Mouse (Mus musculus) adrenal gland, adult 8-10 months (tissue): ENCODE measurements around the gene Kdm6b. TPM values are rescaled to one million over a fixed set of nuclear protein-coding genes. Genes with fewer than 3 reads are reported as not detected.

Experiments
- DNase-seq: peaks from one replicate; pipeline ENCODE4 v3.0.0; 2022
- total RNA-seq, 4 experiments: library from RNA; stranded (reverse); gene quantifications; 2 replicates each; pipeline ENCODE4 v1.2.4; 2022

Gene Kdm6b
- total RNA-seq, 4 experiments from 2014 or later: 20.4 to 44.2 (median 35.1) TPM

DNA sequence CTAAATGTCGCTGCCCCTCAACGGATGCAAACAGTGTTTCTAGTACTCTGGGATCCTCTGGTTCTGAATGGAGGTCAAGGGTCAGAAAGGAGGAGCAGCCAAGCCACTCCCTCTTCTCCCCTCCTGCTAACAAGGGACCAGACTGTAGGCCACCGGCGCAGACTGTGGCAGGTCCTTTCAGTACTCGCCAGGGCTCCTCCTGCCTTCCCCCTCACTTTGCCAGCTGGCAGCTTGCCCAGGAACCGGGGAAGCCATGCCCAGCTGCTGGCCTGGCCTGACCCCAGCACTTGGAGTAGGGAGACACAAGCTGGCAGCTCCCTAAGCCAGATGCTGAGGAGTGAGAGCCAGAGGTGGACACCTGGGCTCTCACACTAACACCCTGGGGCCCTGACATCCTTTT lies 48.6 kb downstream of the Kdm6b start:
- peak; percentile 94 for DNase-seq

DNA sequence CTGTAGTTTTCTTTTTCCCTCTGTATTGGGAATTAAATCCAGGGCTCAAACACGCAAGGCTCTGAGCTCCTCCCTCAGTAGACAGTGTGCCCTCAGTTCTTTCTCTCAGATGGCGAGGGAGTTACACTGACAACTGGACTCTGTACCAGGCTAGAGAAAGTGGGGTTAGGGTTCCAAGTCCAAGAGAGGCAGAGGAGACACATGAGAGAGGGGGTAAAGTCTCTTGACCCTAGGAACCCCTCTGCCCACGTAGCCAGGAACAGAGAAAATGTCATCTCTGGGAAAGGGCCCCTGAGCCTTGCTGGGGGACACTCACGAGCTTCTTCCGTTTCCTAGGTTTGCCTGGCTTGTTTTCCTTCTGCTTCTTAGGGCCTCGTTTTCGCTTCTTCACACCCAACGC lies 49.1 kb downstream of the Kdm6b start:
- DNase-seq: no peak

DNA sequence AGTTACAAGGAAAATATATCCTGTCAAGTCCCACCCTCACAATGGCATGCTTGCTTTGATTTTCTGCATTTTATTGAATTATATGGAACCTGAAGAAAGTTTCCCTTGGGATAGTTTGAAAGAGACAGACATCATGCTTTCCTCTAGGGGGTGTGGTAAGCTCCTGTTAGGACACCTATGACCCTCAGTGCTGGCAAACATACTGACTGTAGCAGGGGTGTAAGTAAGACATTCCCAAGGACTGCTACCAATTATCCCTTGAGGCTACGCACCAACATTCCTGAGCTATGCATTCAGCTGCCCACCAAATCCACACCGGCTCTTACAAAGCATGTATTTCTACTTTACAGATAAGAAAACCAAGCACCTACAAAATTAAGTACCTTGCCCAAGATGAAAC lies 51.0 kb downstream of the Kdm6b start:
- no peak for DNase-seq

DNA sequence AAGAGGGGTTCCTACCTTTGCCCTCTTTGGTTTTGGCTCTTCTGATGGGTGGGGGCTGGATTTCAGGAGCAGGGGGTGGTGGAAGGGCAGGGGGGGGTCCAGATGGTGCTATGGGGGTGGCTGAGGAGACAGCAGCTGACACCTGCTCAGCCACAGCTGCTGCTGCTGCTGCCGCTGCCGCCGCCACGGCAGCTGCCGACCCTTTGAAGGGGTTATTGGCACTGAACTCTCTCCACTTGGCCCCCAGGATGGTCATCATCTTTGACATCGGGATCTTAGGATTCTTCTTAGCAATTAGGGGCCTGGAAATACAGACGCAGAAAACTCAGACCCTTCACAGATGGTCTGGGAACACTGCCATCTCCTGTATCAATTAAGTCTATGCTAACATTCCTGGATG lies 51.5 kb downstream of the Kdm6b start:
- no peak for DNase-seq

DNA sequence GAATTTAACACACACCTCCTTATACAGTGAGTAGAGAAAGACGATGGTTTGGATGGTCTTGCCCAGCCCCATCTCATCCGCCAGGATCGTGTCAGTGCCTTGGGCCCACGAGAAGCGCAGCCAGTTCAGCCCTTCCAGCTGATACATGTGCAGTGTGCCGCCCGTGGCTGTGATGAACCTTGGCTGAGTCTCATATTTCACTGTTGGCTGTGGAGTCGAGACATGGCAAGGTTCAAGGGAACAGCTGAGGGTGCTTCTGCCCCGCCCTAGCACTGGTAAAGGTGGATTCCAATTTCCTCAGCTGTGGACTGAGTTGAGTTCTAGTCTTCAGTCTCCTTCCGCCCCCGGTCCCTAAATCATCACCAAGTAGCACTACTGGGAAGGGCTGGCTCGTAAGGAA lies 55.8 kb downstream of the Kdm6b start:
- no peak for DNase-seq

DNA sequence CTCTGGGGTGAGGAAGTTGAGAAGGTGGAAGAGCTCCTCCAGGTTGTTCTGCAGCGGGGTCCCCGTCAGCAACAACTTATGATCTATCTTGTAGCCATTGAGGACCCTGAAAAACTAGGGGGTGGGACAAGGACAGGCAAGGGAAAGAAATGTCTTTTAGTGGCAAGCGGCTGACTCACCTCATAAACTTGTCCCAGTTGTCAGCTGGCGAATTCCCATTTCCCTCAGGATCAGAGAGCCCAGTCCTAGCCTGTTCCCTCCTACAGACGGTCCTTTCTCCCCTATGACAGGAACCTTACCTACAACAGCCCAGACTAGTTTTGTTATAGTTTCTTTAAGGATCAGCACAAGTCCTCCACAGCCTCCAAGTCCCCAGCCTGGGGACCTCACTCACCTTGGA lies 56.9 kb downstream of the Kdm6b start:
- DNase-seq: no peak

Other genes with a start within 250 kb of the Kdm6b start
- not detected for gene Alox8, start 215.8 kb downstream of the Kdm6b start, total RNA-seq
- gene Gucy2e, start 176.6 kb downstream of the Kdm6b start, total RNA-seq: not detected
- gene Cntrob, start 89.9 kb downstream of the Kdm6b start, total RNA-seq: 10 to 100 TPM in 2 of 4 experiments, 1 to 10 TPM in 2; 6.4 to 14.8 (median 10.0) TPM
- 10 to 100 TPM; 63.4 to 70.8 (median 67.0) TPM for gene Trappc1, start 89.7 kb downstream of the Kdm6b start, total RNA-seq
- 10 to 100 TPM in 3 of 4 experiments, 1 to 10 TPM in 1; 7.3 to 22.1 (median 16.2) TPM for gene Kcnab3, start 87.4 kb downstream of the Kdm6b start, total RNA-seq
- 10 to 100 TPM in 1 of 4 experiments, 1 to 10 TPM in 3; 5.0 to 10.2 (median 6.7) TPM for gene Rnf227, start 73.2 kb downstream of the Kdm6b start, total RNA-seq
- 100 to 1,000 TPM in 2 of 4 experiments, 10 to 100 TPM in 2; 89.8 to 169 (median 115) TPM for gene Chd3, start 44.3 kb downstream of the Kdm6b start, total RNA-seq
- gene Naa38, start 18.2 kb downstream of the Kdm6b start, total RNA-seq: 100 to 1,000 TPM; 138 to 160 (median 154) TPM
- gene Cyb5d1, start 18.0 kb downstream of the Kdm6b start, total RNA-seq: 10 to 100 TPM; 53.9 to 65.7 (median 60.5) TPM
- 10 to 100 TPM in 2 of 4 experiments, 1 to 10 TPM in 2; 6.3 to 16.0 (median 10.4) TPM for gene Tmem88, start 15.4 kb downstream of the Kdm6b start, total RNA-seq
- gene Dnah2, start 135.4 kb upstream of the Kdm6b start, total RNA-seq: 1 to 10 TPM in 1 of 4 experiments, under 1 TPM in 3; 0.14 to 1.0 (median 0.70) TPM
- under 1 TPM; 0.77 to 0.86 (median 0.81) TPM for gene Efnb3, start 146.5 kb upstream of the Kdm6b start, total RNA-seq
- 10 to 100 TPM in 3 of 4 experiments, 1 to 10 TPM in 1; 9.1 to 11.9 (median 11.0) TPM for gene Wrap53, start 166.6 kb upstream of the Kdm6b start, total RNA-seq
- gene Trp53, start 166.7 kb upstream of the Kdm6b start, total RNA-seq: 10 to 100 TPM; 57.6 to 71.1 (median 64.0) TPM
- 10 to 100 TPM; 22.5 to 47.8 (median 38.2) TPM for gene Atp1b2, start 192.3 kb upstream of the Kdm6b start, total RNA-seq
- not detected for gene Shbg, start 204.2 kb upstream of the Kdm6b start, total RNA-seq
- gene Sat2, start 208.3 kb upstream of the Kdm6b start, total RNA-seq: 10 to 100 TPM in 2 of 4 experiments, 1 to 10 TPM in 2; 7.3 to 17.8 (median 12.8) TPM
- 100 to 1,000 TPM in 1 of 4 experiments, 10 to 100 TPM in 3; 75.8 to 112 (median 91.2) TPM for gene Fxr2, start 219.3 kb upstream of the Kdm6b start, total RNA-seq
- not detected for gene Sox15, start 241.6 kb upstream of the Kdm6b start, total RNA-seq
- gene Mpdu1, start 249.0 kb upstream of the Kdm6b start, total RNA-seq: 100 to 1,000 TPM; 107 to 123 (median 113) TPM